Mouse (Mus musculus) brain, embryonic 14.5 days (tissue): Measurements from ENCODE around the gene Tmem62.

Experiments used
- CTCF ChIP-seq: fragments of 200-500 bp; IDR thresholded peaks from 2 replicates; pipeline ENCODE4 v1.5.1; 2012; ENCODE audit warnings: inconsistent platforms, mild to moderate bottlenecking, moderate library complexity, borderline replicate concordance; ENCODE audit not compliant: insufficient read depth, insufficient read length; ENCODE audit errors: extremely low read depth
- POLR2A ChIP-seq: fragments of 200-500 bp; IDR thresholded peaks from 2 replicates; pipeline ENCODE4 v1.6.1; 2012; ENCODE audit warnings: mild to moderate bottlenecking, inconsistent platforms, borderline replicate concordance; ENCODE audit not compliant: poor library complexity, insufficient read depth, insufficient read length, severe bottlenecking; ENCODE audit errors: extremely low read depth

DNA sequence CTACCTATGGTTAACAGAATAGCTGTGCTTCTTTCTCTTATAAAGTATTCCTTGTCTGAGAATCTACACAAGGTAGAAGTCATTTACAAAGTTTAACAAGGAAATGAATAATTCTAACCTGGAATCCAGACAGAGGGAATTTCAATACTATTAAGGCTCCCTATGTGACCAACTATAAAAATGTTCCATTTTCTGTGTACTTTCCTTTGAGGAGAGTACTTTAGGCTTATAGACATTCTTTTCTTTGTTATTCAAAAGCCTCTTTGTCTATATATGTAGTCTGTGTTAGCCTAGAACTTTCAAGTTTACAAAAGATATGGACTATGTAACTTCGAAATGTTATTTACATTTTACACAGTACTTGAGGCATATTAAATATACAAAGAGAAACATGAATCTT, 16.6 kb upstream of the Tmem62 start:
- no peak for TF ChIP-seq CTCF
- no peak for TF ChIP-seq POLR2A
